Mouse (Mus musculus): Measurements from ENCODE around the gene Lrg1. TPM values are rescaled to one million over a fixed set of nuclear protein-coding genes. Genes with fewer than 3 reads are reported as not detected.

Gene Lrg1
- total RNA-seq, 2 experiments from 2014 or later = 11.4 to 23.0 TPM

DNA sequence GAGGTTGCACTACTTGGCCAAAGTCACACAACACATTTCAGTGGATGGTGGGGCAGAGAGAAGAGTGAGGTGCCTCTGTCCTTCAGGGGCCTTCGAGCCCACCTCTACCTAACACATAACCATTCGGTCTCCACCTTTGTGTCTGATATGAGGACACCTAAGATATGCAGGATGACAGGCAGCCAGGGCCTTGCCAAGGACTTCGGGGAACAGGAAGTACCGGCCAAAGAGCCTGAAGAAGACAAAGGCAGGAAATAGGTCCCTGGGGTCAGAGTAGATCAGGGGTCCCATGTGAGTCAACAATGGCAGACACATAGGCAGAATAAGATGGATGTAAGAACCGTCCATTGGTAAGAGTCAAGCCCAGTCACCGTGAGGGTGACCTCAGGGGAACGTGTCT lies 14.8 kb upstream of the Lrg1 start:
- no peak for DNase-seq (ENCODE audit: low spot score)

DNA sequence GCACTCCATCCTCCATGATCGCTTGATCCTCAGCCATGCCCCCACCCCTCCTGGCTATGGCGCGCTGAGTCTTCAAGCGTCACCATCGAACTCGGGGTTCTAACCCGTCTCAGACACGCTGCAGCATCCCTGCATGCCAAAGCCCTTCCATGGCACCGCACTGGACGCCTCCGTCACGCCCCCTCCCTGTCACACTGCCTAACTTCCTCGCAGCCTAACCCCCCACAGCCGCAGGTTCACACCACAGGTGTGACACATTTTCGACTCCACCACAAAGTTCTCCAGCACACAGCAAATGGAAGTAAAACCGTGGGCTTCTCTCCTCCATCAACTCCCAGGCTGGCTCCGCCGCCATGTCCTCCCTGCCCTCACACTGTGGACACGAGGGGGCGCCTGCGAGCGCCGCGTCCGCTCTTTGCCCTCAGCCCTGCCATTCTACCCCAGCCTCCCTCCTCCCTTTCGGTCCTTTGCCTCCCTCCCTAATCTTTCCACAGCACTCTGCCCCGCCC lies 12.7 kb upstream of the Lrg1 start:
- peak; percentile 74 for DNase-seq (ENCODE audit: low spot score)

DNA sequence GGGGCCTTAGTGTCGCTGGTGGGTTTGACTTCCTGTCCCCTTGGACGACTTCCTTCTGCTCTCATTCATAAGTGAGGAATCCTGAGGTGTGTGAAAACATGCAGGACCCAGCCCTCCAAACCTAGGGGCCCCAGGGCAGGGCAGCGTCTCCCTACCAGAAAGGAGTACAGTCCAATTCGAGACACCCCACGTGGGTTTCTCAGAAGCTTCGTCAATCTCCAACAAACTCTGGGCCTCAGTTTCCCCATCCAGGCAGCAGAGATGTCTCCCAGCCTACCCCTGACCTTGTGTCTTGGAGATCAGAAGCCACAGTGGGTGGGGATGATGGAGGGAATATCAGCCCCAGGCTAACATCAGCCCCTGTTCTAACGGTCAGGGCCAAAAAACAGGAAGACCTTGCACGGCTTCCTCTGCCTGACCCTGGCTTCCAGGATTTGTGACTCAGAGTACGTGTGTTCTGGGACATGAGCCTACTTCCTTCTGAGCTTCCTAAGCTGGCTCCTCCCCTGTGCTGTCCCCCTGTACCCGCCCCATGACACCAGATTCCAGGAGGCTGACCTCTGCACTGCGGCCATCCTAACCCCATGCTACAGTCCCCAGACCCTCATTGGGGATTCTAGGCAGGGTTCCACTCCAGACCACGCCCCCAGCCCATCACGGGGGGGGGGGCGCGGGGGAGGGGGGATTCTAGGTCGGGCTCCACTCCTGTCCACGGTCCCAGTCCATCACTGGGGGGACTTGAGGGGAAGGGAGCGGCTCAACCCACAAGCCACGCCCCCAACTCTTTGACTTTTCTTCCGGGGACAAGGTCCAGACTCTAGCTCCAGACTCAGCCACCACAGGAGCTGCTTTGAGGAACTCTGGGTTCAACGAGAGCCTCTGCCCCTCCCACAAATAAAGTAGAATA lies 11.9 kb upstream of the Lrg1 start:
- peak; percentile 78 for DNase-seq (ENCODE audit: low spot score)

DNA sequence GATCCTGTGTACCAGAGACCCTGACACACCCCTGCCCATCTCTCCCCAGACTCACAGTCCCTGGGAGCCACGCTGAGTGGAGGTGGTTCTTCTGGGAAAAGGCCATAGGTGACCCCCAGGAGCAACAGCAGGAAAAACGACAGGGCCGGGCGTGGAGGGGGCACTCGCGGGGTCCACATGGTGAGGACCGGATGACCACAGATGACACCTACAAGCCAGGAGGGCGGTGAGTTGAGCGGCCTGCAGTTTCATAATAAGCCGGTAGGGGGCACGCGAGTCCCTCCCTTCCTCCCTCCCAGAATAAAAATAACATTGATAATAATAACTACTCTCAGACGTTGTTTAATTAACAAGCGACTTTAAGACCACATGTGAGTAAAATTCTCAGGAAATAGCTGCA lies 10.9 kb upstream of the Lrg1 start:
- peak; percentile 70 for DNase-seq (ENCODE audit: low spot score)

DNA sequence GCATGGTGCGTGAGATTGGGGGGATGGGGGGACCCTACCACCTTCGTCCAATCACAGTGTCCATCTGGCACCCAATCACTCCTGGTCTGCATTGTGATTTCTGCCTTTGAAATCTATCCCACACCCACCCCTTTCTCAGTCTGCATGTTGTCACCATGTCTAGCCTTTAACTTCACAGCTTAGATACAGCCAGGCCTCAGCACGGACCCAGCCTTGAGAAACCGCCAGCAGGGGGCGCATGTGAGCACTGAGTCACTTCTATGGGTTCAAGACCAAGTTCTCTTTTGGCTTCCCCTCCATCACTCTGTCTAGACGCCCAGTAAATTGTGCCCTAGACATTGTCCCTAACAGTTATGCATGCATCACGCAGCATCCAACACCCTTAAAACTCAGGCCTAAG lies 10.0 kb upstream of the Lrg1 start:
- DNase-seq (ENCODE audit: low spot score) = peak; percentile 56

DNA sequence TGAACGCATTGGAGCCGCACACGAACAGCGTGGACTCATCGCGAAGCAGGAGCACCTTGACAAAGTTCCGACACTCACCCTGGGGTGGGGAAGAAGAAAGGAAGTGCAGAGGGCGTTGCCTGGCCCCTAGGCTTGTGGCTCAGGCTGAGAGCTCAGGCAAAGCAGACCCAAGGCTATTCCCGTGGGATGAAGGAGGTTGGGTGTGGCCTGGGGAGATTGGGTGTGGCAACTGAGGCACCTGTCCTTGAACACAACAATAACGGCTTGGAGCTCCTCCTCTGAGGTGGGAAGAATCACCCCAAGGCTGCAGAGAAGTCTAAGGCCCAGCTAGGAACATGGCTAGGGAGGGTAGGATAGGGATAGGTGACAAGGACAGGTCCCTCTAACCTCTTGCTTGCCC lies 9.3 kb upstream of the Lrg1 start:
- no peak for DNase-seq (ENCODE audit: low spot score)

DNA sequence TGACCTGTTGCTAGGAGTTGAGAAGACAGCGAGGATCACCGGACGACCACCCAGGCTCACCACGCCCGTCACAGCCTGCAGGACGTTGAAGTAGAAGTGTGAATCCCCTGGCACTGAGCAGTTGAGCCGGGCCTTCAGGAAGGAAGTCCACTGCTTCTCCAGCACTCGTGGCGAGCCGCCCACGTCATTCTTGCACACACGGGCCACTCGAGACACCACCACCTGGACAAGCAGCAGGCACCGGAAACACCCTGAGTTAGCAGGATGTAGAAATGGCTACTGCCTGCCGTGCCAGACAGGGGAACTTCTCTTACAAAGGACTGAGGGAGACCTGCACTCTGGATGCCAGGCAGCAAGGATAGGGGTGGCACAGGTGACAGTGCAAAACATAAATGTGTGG lies 6.4 kb upstream of the Lrg1 start:
- DNase-seq (ENCODE audit: low spot score) = no peak

DNA sequence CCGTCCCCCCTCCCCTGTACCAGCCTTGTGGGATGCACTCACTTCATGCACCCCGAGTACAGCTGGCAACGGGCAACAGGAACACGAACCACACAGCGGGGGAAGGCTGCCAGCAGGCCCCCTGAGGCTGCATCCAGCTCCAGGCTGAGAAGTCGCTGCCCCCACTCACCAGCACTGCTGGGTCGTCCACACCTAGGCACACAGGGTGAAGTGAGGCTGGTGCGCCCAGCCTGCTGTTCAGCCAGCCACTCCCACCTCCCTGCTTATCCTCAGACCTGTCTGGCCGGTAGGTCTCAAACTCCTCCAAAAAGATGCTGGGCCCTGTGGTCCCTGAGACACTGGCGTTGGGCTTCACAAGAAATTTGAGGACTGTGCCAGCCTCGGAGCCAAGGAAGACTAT lies 4.4 kb upstream of the Lrg1 start:
- DNase-seq (ENCODE audit: low spot score) = no peak

DNA sequence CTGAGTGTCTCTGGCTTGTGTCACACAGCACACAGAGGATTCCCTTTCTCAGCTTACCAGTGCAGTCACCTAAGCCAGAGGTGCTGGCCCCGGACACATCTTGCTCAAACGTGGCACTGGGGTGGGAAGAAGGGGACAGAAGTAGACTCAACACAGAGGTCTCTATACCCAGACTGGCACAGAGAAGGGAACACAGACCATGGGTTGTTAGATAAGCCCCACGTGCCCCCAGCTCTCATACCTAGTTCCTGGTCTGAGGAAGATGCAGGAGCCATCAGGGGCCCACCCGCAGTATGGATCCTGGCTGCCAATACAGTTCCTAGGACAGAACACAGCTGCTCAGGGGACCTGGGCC lies 3.5 kb upstream of the Lrg1 start:
- DNase-seq (ENCODE audit: low spot score) = no peak

DNA sequence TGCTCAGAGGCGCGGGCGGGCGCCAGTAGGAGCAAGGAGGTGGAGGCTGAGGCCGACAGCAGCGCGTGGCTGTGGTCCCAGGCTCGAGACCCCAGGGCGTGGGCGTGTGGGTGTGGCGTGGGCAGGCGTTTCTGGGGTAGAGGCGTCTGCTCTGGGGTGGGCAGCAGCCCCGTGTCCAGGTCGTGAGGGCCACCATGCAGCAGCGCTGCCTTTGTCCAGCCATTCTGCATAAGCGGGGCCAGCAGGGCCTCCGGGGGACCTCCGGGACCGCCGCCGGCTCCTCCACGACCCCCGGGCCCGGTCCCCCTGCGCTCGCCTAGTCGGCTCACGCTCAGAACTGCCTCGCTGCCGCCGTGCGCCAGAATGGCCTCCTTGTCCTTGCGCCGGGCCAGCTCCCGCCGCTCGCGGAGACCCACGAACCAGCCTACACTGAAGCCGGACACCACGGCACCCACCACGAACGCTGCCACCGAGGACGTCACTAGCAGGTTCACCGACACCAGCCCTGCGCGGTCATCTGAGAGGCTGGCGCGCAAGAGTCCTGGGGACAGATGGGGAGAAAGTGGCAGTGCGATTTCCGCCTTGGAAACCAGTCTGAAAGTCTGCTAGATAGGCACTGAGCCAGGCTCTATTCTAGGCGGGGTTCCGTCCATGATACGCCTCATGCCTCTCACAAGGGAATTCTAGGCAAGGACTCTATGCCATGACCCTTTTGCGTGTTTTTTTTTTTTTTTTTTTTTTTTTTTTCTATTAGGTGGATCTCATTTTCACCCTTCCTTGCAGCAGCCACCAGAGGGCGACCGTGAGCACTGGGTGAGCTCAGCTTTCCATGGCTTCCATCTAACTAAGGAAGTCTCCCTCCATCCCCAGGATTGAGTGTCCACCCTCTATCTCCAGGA lies 2.8 kb upstream of the Lrg1 start:
- peak; percentile 56 for DNase-seq (ENCODE audit: low spot score)

DNA sequence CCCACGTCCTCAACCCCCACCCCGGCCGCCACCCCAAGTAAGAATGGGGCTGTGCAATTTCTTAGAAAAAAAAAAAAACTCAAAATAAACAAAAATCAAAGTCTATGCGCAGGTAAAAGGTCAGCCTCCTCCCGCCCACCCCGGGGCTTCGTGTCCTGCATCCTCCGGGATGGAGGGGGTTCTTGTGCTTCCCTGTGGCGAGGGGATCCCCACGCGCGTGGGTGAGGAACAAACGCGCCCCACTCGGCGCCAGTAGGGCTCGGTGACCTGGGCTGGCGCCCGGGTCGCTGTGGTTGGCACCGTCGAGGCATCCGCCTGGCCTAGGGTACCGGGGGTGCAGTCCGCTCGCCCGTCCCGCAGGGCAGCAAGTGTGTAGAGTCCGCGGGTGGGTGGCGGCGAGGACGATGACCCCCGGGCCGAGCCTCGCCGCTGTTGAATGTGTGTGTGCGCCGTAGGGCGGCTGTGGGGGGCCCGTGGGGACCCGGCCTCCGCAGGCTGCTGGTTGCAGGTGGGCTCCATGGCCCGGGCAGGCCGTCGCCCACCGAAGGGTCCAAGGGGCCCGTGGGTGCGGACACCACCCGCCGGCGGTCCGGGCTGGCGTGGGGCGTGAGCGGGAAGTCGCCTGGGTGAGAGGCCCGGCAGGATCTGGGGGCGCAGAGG lies 2.0 kb upstream of the Lrg1 start:
- DNase-seq (ENCODE audit: low spot score) = no peak

DNA sequence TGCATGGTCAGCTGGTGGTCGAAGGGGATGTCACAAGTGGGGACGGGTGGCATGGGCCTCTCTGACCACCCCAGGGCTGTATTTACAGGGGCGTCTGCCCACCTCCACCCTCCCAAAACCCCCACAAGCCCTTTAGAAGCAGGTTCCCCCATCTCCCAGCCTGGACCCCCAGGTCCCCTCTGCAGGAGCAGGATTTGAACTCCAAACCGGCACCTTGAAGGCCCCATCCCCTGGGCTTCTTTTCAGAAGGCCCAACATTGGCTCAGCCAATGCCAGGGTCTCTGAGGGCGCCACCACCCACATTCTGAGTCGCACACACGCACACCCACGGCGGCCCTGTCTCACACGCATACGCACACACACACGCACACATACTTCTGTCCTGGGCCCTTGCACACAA lies 1.4 kb upstream of the Lrg1 start:
- DNase-seq (ENCODE audit: low spot score) = no peak

DNA sequence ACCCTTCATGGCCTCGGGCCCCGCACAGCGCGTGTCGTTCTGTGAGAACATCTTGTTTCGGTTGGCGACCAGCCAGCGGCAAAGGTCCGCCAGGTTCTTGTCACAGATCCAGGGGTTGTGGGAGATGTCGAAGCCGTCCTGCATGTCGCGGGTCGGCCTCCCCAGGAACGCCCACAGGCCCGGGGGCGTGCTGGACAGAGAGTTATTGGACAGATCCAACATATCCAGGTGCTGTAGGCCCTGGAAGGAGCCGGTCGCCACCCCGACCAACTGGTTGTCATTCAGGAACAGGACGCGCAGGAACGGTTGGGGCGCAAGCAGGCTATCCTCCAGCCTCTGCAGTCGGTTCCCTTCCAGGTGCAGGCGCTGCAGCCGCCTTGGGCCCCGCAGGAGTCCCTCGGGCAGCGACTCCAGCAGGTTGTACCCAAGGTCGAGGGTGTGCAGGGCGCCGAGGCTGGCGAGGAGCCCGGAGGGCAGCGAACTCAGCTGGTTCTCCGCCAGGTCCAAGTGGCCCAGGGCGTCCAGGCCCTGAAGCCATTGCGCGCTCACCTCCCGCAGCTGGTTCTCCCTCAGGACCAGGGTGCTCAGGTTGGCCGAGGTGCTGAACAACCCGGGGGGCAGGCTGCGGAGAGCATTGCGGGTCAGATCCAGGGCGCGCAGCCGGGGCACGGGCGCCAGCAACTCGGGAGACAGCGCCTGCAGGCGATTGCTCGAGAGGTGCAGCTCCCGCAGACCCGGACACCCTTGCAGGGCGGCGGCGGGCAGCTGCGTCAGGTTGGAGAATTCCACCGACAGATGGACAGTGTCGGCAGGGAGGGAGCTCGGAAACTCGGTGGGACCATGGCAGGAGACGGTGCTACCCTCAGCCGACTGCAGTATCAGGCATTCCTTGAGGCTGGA lies 1.6 kb downstream of the Lrg1 start:
- DNase-seq (ENCODE audit: low spot score) = peak; percentile 77

DNA sequence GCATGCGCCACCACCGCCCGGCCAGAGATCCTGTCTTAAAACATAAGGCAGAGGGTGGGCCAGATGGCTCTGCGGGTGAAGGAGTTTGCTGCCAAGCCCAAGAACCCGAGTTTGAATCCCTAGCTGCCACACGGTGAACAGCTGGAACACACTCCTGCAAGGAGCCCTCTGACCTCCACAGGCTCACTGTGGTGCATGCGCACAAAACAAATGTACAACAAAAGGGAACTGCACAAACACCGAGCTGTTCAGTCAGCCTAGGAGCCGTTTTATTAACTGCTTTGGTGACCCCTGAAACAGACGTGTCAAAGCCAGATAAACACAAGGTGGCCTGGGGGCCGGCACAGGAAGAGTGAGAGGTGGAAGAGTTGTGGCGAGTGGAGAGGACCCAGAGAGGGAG lies 2.4 kb downstream of the Lrg1 start:
- no peak for DNase-seq (ENCODE audit: low spot score)

DNA sequence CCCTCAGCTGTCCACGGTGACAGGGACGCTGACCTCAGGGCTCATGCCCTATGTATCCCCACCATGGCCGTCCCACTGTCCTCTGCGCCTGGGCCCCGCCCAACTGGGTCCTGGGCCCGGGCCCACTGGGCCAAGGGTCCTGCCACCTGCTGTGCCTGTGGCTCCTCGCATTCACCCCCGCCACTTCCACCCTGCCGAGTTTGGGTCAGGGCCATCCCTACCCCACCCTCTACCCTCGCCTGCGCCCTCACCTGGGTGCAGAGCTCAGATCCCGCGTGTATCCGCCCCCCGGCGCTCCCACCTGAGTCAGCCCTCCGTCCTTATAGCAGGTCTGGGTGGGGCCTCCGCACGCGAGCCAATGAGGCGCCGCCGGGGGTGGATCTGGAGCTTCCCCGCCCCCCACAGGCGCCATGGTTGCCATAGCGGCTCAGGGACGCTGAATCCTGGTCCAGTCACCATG lies 4.5 kb downstream of the Lrg1 start, which contains the start of gene Plin5:
TSS of gene Plin5 (minus strand) at position 346 of the 460 bp plus-strand sequence.
- peak; percentile 77 for DNase-seq (ENCODE audit: low spot score)

DNA sequence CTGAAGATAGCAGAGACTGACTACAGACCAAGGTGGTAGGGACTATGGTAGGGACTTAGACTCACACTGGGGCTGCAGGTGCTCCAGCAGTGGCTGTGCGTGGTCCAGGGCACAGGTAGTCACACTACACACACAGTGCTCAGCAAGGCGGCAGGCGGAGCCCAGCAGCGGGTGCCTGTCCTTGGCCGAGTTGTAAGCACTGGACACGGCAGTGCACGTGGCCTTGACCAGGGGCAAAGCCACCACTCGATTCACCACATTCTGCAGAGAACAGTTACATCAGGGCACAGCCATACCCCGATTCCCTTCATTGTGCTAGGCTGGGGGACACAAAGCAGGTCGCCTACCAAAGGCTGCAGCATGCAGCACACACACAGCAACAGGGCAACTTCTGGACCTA lies 5.6 kb downstream of the Lrg1 start:
- no peak for DNase-seq (ENCODE audit: low spot score)

DNA sequence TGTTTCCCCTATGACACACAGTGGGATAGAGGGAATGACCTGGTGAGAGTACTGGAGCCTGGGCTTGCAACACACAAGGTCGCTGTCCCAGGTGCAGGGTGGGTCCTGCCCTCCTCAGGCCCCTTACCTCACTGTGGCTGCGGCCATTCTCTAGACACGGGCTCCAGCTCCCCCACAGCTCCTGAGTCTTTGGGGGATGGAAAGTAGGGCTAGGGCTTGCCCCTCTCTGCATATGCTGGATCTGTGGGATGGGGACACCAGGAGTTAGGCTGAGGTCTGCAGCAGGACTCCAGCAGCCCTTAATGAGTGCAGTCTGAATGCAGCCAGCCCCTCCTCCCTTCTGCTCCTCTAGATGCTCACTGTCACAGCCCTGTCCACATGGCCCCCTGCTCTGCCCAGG lies 9.1 kb downstream of the Lrg1 start:
- no peak for DNase-seq (ENCODE audit: low spot score)

DNA sequence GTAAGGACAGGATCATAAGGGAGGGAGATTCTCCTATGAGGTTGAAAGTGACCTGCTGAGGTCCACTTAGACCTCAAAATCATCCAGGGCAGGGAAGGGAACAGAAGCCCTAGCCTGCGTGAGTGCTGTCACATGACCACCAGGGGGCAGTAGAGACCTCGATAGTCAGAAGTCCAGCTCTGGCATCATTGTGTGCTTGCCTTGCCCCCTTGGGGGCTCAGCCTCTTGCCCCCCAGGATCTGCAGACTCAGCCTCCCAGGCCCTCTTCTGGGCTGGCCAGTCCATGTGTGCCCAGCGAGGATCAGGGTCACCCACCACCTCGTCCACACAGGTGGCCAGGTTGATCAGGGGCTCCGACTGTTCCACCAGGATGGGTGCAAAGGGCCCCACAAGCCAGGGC lies 9.9 kb downstream of the Lrg1 start:
- DNase-seq (ENCODE audit: low spot score) = peak; percentile 78

DNA sequence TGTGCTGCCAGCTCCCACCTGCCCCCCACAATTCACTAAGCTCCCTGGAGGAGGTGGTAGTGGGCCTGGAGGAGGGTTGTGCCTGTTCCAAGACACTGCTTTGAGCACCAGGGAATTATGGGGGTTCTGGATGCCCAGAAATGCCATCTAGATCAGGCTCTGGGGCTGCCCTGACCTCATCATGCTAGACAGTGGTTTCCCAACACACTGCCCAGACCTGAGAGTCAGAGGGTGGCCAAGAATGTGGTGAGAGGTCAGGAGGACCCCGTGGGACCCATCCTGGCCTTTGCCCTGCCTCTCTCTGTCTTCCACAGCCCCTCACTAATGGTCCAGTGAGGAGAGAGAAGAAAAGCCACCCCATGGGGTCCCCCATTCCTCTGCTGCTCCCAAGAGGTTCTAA lies 10.8 kb downstream of the Lrg1 start:
- no peak for DNase-seq (ENCODE audit: low spot score)

DNA sequence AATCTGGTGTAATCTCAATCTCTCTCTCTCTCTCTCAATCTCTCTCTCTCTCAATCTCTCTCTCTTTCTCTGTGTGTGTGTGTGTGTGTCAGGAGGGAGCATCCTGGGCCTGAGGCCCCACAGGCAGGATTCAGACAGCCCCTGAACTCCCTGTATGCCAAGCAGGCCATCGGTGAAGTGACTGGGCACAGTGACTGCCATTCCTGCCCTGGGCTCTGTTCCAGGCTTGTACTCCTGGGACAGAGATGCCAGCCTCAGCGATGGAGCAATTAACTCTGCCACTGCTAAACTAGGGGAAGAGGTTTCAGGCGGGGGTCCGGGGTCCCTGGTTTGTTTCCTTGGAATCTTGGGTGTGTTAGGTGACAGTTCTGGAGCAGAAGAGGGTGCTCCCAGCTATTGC lies 11.2 kb downstream of the Lrg1 start:
- peak; percentile 76 for DNase-seq (ENCODE audit: low spot score)

Measured in gastrocnemius, adult 18-20 months (tissue).